Mouse (Mus musculus) embryonic facial prominence, embryonic 11.5 days (tissue): ENCODE data around the gene Tigit. TPM values are rescaled to one million over a fixed set of nuclear protein-coding genes. Genes with fewer than 3 reads are reported as not detected.

Source experiments
- ATAC-seq: fragments of 200-750 bp; cut with Nextera tagmentation; replicated peaks from 2 replicates; pipeline ENCODE4 v1.8.0; 2017; ENCODE audit warnings: low read depth; ENCODE audit not compliant: insufficient number of reproducible peaks, low FRiP score, low TSS enrichment
- DNase-seq: peaks from one replicate; pipeline ENCODE4 v3.0.0-alpha.2; 2015; ENCODE audit warnings: low spot score
- H3K27ac ChIP-seq: fragments of 300-500 bp; sonication (generic); replicated peaks from 2 replicates; pipeline ENCODE4 v1.5.1; 2014; ENCODE audit warnings: mild to moderate bottlenecking, low read depth, low read length, control low read depth
- H3K27me3 ChIP-seq: fragments of 300-500 bp; sonication (generic); 2 replicates; pipeline ENCODE4 v1.6.1; 2014; ENCODE audit warnings: mild to moderate bottlenecking, low read length, moderate library complexity, mixed read lengths; ENCODE audit not compliant: control insufficient read depth, insufficient read depth
- H3K36me3 ChIP-seq: fragments of 300-500 bp; sonication (generic); replicated peaks from 2 replicates; pipeline ENCODE4 v1.6.1; 2014; ENCODE audit warnings: low read depth, mild to moderate bottlenecking, low read length, moderate library complexity, mixed read lengths; ENCODE audit not compliant: control insufficient read depth, insufficient read depth
- H3K4me1 ChIP-seq: fragments of 300-500 bp; sonication (generic); 2 replicates; pipeline ENCODE4 v1.6.1; 2014; ENCODE audit warnings: low read length, mixed read lengths; ENCODE audit not compliant: control insufficient read depth, insufficient read depth
- H3K4me2 ChIP-seq: fragments of 300-500 bp; sonication (generic); 2 replicates; pipeline ENCODE4 v1.6.1; 2014; ENCODE audit warnings: low read depth, mild to moderate bottlenecking, control low read depth, low read length, moderate library complexity
- H3K4me3 ChIP-seq: fragments of 300-500 bp; sonication (generic); 2 replicates; pipeline ENCODE4 v1.5.1; 2014; ENCODE audit warnings: low read depth, low read length, control low read depth
- H3K9ac ChIP-seq: fragments of 300-500 bp; sonication (generic); replicated peaks from 2 replicates; pipeline ENCODE4 v1.6.1; 2014; ENCODE audit warnings: mild to moderate bottlenecking, control low read depth, low read length
- H3K9me3 ChIP-seq: fragments of 300-500 bp; sonication (generic); replicated peaks from 2 replicates; pipeline ENCODE4 v1.6.1; 2016; ENCODE audit warnings: mild to moderate bottlenecking, low read length, inconsistent platforms, mixed read lengths; ENCODE audit not compliant: control insufficient read depth
- WGBS: fragments of 180-500 bp; shearing (Covaris S2); extraction: QIAGEN DNeasy Blood & Tissue Kit; methylation state at CpG from one replicate; pipeline ENCODE4 v1.1.7; 2014; 5-methylcytosine and 5-hydroxymethylcytosine counted together
- polyA plus RNA-seq: library from polyadenylated mRNA; unstranded; fragments of >200 nt; fragmentation: Nextera tagmentation; extraction: Ambion mirVana; gene quantifications from 2 replicates; pipeline ENCODE4 v1.2.1, GENCODE M21; 2014

The Tigit gene
- polyA plus RNA-seq, 1 experiment from 2014 or later = 0.31 TPM

DNA sequence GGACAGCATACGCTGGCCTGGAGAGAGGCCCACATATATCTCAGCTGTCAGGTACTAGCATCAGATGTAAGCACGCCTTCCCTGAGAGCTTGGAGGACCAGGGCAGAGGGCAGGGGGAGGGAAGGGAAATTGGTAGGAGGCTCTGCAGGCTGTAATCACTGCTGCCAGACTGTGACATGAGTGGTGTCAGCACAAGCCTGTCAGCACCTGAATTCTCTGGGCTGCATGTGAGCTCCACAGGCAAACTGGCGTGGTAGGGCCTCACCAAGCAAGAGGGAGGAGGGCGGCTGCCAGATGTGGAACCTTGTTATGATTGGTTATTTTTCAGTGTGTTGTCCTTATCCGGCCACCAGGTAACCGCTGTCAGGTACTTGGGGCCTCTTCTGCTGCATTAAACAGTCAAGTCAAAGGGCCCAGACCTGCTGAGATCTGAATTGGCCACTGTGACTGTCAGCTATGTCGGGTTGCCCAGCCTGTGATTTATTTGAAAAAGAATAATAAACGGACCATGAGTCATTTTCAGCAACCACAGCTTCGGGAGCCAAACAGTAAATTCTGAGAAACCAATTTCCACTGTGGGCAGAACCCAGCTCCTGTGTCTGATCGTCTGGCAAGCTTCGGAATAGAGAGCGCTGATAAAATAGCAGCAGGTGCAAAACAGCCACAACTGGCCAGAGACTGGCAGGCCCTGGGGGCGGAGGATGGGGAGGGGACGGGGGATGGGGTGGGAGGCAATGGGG is 38.0 kb upstream of the Tigit start:
- WGBS = 72% methylated on average over 14 of the region's 14 CpGs
- Histone ChIP-seq H3K27me3 (no peaks in the 10 kb centered on the region), H3K4me1 (no peaks in the 10 kb centered on the region), H3K4me2 (no peak overlapping the region), H3K27ac (no peak overlapping the region), H3K9me3 (no peaks in the 10 kb centered on the region), H3K4me3 (no peak overlapping the region), H3K9ac (no peak overlapping the region), H3K36me3 (no peaks in the 10 kb centered on the region)
- DNase-seq (no peak), ATAC-seq (no peak)

DNA sequence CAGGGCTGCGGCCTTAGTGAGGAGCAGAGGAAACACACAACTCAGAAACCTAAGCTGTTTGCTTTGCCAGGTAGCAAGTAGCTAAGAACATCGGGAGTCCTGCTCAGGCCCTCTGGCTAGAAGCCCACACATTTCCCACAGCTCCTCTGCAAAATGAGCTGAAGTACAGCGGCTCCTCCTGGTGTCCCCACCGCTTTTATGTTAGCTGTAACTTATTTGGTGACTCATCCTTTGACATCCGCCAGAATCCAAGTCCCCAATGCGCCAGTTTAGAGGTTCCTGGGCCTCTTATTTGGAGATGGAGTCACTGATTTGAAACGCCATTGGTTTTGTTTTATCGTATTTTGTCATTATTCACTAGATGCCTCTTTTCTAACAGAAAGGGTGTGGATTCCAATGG is 36.6 kb upstream of the Tigit start:
- no peak for DNase-seq
- 83% methylated on average over 8 of the region's 8 CpGs for WGBS
- no peak overlapping the region for H3K4me3 ChIP-seq
- ATAC-seq = no peak
- no peak overlapping the region for H3K4me2 ChIP-seq
- H3K9ac ChIP-seq = no peak overlapping the region
- H3K27me3 ChIP-seq = no peaks in the 10 kb centered on the region
- H3K36me3 ChIP-seq = no peaks in the 10 kb centered on the region
- H3K27ac ChIP-seq = no peak overlapping the region
- H3K4me1 ChIP-seq = no peaks in the 10 kb centered on the region
- H3K9me3 ChIP-seq = no peaks in the 10 kb centered on the region

DNA sequence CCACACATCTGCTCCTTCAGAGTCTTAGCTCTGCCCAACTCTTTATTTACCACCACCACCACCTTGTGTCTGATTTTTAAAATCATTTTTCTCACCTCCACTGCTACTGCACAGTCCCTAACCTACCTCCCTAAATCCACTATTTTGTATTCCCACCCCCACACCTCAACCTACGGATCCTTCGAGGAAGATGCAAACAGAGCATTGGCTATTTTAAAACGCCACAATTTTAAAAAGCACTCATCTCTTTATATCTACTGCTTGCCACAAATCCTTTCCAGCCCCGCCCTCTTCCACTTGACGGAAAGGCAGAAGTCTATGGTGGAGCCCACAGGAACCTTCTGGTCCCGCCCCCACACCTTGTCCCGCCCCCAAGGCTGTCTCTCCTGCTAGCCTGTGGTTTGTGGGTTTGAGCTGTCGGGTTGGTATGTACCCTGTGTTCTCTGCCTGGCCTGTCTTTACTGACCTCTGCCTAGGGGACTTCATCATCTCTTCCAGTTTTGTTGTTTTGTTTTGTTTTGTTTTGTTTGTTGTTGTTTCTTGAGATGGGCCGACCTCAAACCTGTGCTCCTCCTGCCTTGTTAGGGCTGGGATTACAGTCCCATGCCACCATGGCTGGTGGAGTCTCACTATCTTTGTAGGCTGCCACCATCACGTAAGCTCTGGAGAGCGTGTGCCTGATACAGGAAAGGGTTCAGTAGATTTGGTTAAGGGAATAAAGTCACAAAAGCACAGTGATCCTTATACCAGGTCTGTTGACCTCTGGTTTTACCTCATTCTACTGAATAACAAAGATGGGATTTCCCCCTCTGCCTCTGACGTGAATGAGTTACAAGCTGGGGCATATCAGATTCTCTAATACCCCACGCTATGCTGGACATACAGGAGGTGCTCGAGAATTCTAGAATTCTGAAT is 35.0 kb upstream of the Tigit start:
- H3K4me2 ChIP-seq = no peak overlapping the region
- H3K4me1 ChIP-seq = no peaks in the 10 kb centered on the region
- H3K4me3 ChIP-seq = no peak overlapping the region
- no peak overlapping the region for H3K27ac ChIP-seq
- WGBS = 76% methylated on average over 14 of the region's 14 CpGs
- H3K36me3 ChIP-seq = no peaks in the 10 kb centered on the region
- no peaks in the 10 kb centered on the region for H3K27me3 ChIP-seq
- no peak overlapping the region for H3K9ac ChIP-seq
- ATAC-seq = no peak
- no peaks in the 10 kb centered on the region for H3K9me3 ChIP-seq
- DNase-seq = no peak

DNA sequence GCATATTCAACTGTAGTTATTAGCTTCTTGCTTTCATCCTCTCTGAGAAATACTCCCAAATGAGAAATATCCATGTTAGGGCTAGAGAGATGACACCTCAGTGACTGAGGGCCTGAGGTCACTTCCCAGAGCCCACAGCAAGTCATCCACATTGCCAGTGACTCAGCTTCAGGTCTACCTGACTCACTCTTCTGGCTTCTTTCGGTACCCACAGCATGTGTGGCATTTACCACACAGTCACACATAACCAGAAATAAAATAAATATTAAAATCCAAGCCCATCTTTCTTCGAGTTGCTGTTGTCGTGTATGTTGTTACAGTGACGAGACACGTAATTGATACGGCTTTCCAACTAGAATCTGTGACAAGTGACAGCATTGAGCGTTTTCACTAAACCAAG is 33.8 kb upstream of the Tigit start:
- DNase-seq = no peak
- H3K4me3 ChIP-seq = no peak overlapping the region
- no peak for ATAC-seq
- H3K4me1 ChIP-seq = no peaks in the 10 kb centered on the region
- no peak overlapping the region for H3K27ac ChIP-seq
- 89% methylated on average over 7 of the region's 7 CpGs for WGBS
- H3K27me3 ChIP-seq = no peaks in the 10 kb centered on the region
- H3K9ac ChIP-seq = no peak overlapping the region
- no peaks in the 10 kb centered on the region for H3K9me3 ChIP-seq
- H3K36me3 ChIP-seq = no peaks in the 10 kb centered on the region
- no peak overlapping the region for H3K4me2 ChIP-seq

DNA sequence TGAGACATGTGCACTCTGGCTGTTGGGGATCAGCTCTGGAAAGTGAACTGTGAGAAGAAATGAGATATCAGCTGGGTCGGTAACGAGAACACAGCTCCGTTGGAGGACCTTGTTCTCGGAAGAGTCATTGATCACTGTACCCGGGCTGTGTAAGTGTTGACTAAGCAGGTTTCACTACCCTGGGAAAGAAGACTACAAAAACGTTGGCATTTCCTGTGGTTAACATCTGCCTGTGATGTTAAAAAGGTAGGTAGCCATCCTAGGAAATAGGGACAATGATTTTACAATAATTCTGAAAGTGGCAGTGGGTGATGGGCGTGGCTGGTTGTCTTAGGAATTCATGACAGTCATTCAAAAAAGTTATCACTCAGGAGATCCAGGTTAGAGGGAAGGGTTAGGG is 31.9 kb upstream of the Tigit start:
- ATAC-seq = no peak
- no peak overlapping the region for H3K4me2 ChIP-seq
- H3K9ac ChIP-seq = no peak overlapping the region
- no peak overlapping the region for H3K27ac ChIP-seq
- 82% methylated on average over 7 of the region's 7 CpGs for WGBS
- H3K4me1 ChIP-seq = no peaks in the 10 kb centered on the region
- no peak overlapping the region for H3K4me3 ChIP-seq
- no peak for DNase-seq
- no peaks in the 10 kb centered on the region for H3K36me3 ChIP-seq
- no peaks in the 10 kb centered on the region for H3K9me3 ChIP-seq
- no peaks in the 10 kb centered on the region for H3K27me3 ChIP-seq

DNA sequence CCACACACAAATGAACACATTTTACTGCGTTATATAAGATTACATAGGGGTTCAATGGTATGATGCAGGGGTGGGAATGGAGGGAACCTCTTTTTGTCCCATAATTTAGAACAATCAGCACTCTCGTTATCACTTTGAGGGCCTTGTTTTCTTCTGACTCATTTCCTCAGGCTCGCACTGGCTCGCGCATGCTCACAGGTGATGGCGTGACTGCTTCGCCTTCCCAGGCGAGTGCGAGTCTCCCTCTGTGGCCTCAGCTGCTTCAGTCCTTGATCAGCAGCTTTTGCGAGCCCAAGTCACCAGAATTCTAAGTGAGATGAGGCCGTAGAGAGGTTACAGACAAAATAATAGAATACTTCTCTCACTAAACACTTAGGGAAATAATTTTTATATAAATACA is 30.2 kb upstream of the Tigit start:
- H3K27ac ChIP-seq = no peak overlapping the region
- WGBS = 88% methylated on average over 11 of the region's 11 CpGs
- DNase-seq (no peak), ATAC-seq (no peak)
- no peaks in the 10 kb centered on the region for H3K36me3 ChIP-seq
- no peak overlapping the region for H3K9ac ChIP-seq
- H3K9me3 ChIP-seq = no peaks in the 10 kb centered on the region
- H3K4me1 ChIP-seq = no peaks in the 10 kb centered on the region
- no peaks in the 10 kb centered on the region for H3K27me3 ChIP-seq
- no peak overlapping the region for H3K4me2 ChIP-seq
- no peak overlapping the region for H3K4me3 ChIP-seq

DNA sequence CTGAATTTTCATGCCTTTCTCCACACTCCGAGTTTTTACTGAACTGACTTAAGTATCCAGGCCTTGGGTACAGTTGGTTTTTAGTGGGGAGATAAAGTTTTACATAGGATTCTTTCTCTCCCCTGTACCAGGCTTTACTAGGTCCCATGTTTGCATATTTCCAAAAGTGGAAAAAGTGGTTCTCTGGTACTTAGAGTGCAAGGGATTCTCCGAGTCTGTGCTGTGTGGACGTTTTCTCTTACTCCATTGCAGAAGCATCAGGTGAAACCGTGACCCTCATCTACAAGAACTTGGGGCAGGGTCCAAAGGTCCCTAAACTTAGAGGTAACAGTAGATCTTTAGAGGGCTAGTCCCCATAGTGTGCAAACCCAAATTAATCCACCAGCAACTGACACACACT is 28.7 kb upstream of the Tigit start:
- ATAC-seq = no peak
- Histone ChIP-seq H3K4me3 (no peak overlapping the region), H3K4me2 (no peak overlapping the region), H3K27me3 (no peaks in the 10 kb centered on the region), H3K27ac (no peak overlapping the region), H3K4me1 (no peaks in the 10 kb centered on the region), H3K9me3 (no peaks in the 10 kb centered on the region), H3K36me3 (no peaks in the 10 kb centered on the region), H3K9ac (no peak overlapping the region)
- WGBS = 85% methylated on average over 4 of the region's 4 CpGs
- no peak for DNase-seq

DNA sequence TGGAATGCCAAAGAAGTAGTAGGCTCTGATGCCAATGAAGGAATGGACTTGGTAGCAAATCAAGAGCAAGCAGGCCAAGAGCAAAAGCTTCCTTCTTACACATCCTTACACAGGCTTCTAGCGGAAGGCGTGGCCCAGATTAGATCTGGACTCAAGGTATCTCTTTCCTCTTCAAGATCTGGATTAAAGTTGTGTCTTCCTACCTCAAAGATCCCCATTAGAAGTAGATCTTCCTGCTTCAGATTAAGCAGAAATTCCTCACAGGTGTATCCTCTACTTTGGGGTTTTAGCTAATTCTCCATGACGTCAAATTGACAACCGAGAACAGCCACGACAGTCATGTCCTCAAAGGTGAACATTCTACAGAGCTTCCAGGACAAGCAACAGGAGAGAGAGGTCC is 27.8 kb upstream of the Tigit start:
- DNase-seq = no peak
- no peak overlapping the region for H3K27ac ChIP-seq
- H3K9me3 ChIP-seq = no peaks in the 10 kb centered on the region
- no peak for ATAC-seq
- H3K9ac ChIP-seq = no peak overlapping the region
- H3K36me3 ChIP-seq = no peaks in the 10 kb centered on the region
- 91% methylated on average over 5 of the region's 5 CpGs for WGBS
- no peak overlapping the region for H3K4me2 ChIP-seq
- no peaks in the 10 kb centered on the region for H3K27me3 ChIP-seq
- H3K4me1 ChIP-seq = no peaks in the 10 kb centered on the region
- no peak overlapping the region for H3K4me3 ChIP-seq
